Mouse (Mus musculus) kidney, embryonic 15.5 days (tissue): Measurements from ENCODE around the gene Ccnq. TPM values are rescaled to one million over a fixed set of nuclear protein-coding genes. Genes with fewer than 3 reads are reported as not detected.
A peak's percentile ranks its signal among the peaks of the same experiment; 100 is the strongest.

Experiments
- ATAC-seq: fragments of 200-750 bp; cut with Nextera tagmentation; replicated peaks from 2 replicates; pipeline ENCODE4 v1.8.0; 2017; ENCODE audit warnings: moderate TSS enrichment; ENCODE audit not compliant: low FRiP score
- H3K27ac ChIP-seq: fragments of 300-500 bp; sonication (generic); 2 replicates; pipeline ENCODE4 v1.5.1; 2015; ENCODE audit warnings: mild to moderate bottlenecking, inconsistent platforms
- H3K27me3 ChIP-seq: fragments of 300-500 bp; sonication (generic); 2 replicates; pipeline ENCODE4 v1.6.1; 2015; ENCODE audit warnings: inconsistent platforms
- H3K36me3 ChIP-seq: fragments of 300-500 bp; sonication (generic); 2 replicates; pipeline ENCODE4 v1.6.1; 2015; ENCODE audit warnings: inconsistent platforms
- H3K4me1 ChIP-seq: fragments of 300-500 bp; sonication (generic); 2 replicates; pipeline ENCODE4 v1.6.1; 2015; ENCODE audit warnings: inconsistent platforms
- H3K4me2 ChIP-seq: fragments of 300-500 bp; sonication (generic); 2 replicates; pipeline ENCODE4 v1.6.1; 2015; ENCODE audit warnings: moderate library complexity, mild to moderate bottlenecking, inconsistent platforms
- H3K4me3 ChIP-seq: fragments of 300-500 bp; sonication (generic); replicated peaks from 2 replicates; pipeline ENCODE4 v1.5.1; 2015; ENCODE audit warnings: mild to moderate bottlenecking, inconsistent platforms
- H3K9ac ChIP-seq: fragments of 300-500 bp; sonication (generic); 2 replicates; pipeline ENCODE4 v1.6.1; 2015; ENCODE audit warnings: mild to moderate bottlenecking, inconsistent platforms
- H3K9me3 ChIP-seq: fragments of 300-500 bp; sonication (generic); replicated peaks from 2 replicates; pipeline ENCODE4 v1.6.1; 2016; ENCODE audit warnings: inconsistent platforms
- WGBS: fragments of 180-500 bp; shearing (Covaris S2); methylation state at CpG from one replicate; pipeline ENCODE4 v1.1.7; 2015; ENCODE audit warnings: mixed read lengths; 5-methylcytosine and 5-hydroxymethylcytosine counted together
- microRNA-seq: library from miRNA; unstranded; fragments of <30 nt; microRNA quantifications from one replicate; pipeline ENCODE4, GENCODE M21; 2016
- polyA plus RNA-seq: library from polyadenylated mRNA; unstranded; fragments of >200 nt; fragmentation: Nextera tagmentation; extraction: Ambion mirVana; gene quantifications from 2 replicates; pipeline ENCODE4 v1.2.1, GENCODE M21; 2015

The Ccnq gene
- polyA plus RNA-seq, 1 experiment from 2014 or later, result 41.8 TPM

GRCm38 (mm10) chr11:78726366-78726765 lies 25.2 kb downstream of the Ccnq start:
- Histone ChIP-seq H3K36me3 (no peaks in the 10 kb centered on the region), H3K27ac (no peak overlapping the region), H3K27me3 (no peaks in the 10 kb centered on the region), H3K9ac (no peak overlapping the region), H3K4me1 (no peaks in the 10 kb centered on the region), H3K4me3 (no peak overlapping the region), H3K9me3 (no peaks in the 10 kb centered on the region), H3K4me2 (no peak overlapping the region)
- WGBS, result 77% methylated on average over 3 of the region's 3 CpGs
- no peak for ATAC-seq

GRCm38 (mm10) chr11:78724792-78725191 lies 26.7 kb downstream of the Ccnq start:
- 54% methylated on average over 1 of the region's 1 CpGs for WGBS
- H3K9me3 ChIP-seq, result no peaks in the 10 kb centered on the region
- no peak overlapping the region for H3K27ac ChIP-seq
- H3K9ac ChIP-seq, result no peak overlapping the region
- no peaks in the 10 kb centered on the region for H3K4me1 ChIP-seq
- no peak overlapping the region for H3K4me3 ChIP-seq
- no peaks in the 10 kb centered on the region for H3K27me3 ChIP-seq
- no peak for ATAC-seq
- no peak overlapping the region for H3K4me2 ChIP-seq
- H3K36me3 ChIP-seq, result no peaks in the 10 kb centered on the region

GRCm38 (mm10) chr11:78721419-78721818 lies 30.1 kb downstream of the Ccnq start:
- H3K4me3 ChIP-seq, result no peak overlapping the region
- H3K9ac ChIP-seq, result no peak overlapping the region
- H3K36me3 ChIP-seq, result no peaks in the 10 kb centered on the region
- H3K9me3 ChIP-seq, result no peaks in the 10 kb centered on the region
- no peak overlapping the region for H3K4me2 ChIP-seq
- no peak for ATAC-seq
- no peak overlapping the region for H3K27ac ChIP-seq
- H3K4me1 ChIP-seq, result no peaks in the 10 kb centered on the region
- H3K27me3 ChIP-seq, result no peaks in the 10 kb centered on the region
- 82% methylated on average over 2 of the region's 2 CpGs for WGBS

GRCm38 (mm10) chr11:78717655-78718054 lies 33.9 kb downstream of the Ccnq start:
- no peak for ATAC-seq
- H3K27ac ChIP-seq, result no peak overlapping the region
- H3K4me1 ChIP-seq, result no peaks in the 10 kb centered on the region
- H3K4me3 ChIP-seq, result no peak overlapping the region
- H3K27me3 ChIP-seq, result no peaks in the 10 kb centered on the region
- no peaks in the 10 kb centered on the region for H3K9me3 ChIP-seq
- H3K9ac ChIP-seq, result no peak overlapping the region
- no peaks in the 10 kb centered on the region for H3K36me3 ChIP-seq
- no peak overlapping the region for H3K4me2 ChIP-seq
- WGBS, result 58% methylated on average over 4 of the region's 4 CpGs

GRCm38 (mm10) chr11:78708642-78709041 lies 42.9 kb downstream of the Ccnq start:
- Histone ChIP-seq H3K27ac (no peak overlapping the region), H3K9me3 (no peaks in the 10 kb centered on the region), H3K4me3 (no peak overlapping the region), H3K27me3 (no peaks in the 10 kb centered on the region), H3K9ac (no peak overlapping the region), H3K4me1 (no peaks in the 10 kb centered on the region), H3K36me3 (no peaks in the 10 kb centered on the region), H3K4me2 (no peak overlapping the region)
- ATAC-seq, result no peak
- 75% methylated on average over 2 of the region's 2 CpGs for WGBS

DNA sequence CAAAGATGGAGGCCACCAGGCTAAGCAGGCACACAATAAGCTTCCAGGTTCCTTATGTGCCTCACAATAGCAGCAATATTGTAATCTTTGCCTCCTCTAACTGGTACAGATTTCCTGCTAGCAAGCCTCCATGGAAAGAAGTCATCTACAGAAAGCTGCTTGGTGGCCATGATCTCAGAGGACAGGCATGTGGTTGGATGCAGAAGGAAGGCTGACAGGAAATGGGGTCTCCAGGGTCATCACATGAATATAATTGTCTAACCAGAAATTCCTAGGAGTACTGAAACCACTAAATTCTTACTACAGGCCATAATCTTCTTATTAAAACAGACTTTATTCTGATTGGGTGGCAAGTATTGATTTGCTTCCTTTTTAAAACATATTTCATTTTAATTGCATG lies 45.5 kb downstream of the Ccnq start:
- peaks cover 6% of the 10 kb centered on the region; the same call in 1 of the 2 replicates for H3K4me1 ChIP-seq
- H3K27me3 ChIP-seq, result no peaks in the 10 kb centered on the region
- ATAC-seq, result no peak
- H3K36me3 ChIP-seq, result no peaks in the 10 kb centered on the region
- H3K9ac ChIP-seq, result no peak overlapping the region
- no peaks in the 10 kb centered on the region for H3K9me3 ChIP-seq
- no peak overlapping the region for H3K4me2 ChIP-seq
- no peak overlapping the region for H3K4me3 ChIP-seq
- H3K27ac ChIP-seq, result 0 out of 2 replicates have a peak overlapping the region, but pooled peaks have one; percentile 22

DNA sequence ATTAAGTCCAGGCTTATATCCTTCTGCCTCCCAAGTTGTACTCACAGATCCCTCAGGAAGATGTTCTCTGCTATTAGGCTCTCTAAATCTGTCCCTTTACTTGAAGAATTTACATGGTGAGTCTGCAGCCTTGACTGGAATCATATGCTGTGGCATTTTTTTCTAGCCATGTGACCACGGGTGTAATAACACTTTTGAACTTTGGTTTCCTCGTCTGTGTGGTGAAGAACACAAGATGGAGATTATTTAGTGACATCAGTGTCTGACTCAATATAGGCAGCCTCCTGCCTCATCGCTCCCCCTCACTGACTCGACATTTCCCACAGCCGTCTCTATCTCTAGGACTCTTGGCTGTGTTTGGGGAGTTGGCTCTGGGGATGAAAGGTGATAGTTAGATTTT lies 48.4 kb downstream of the Ccnq start:
- 68% methylated on average over 5 of the region's 5 CpGs for WGBS
- H3K36me3 ChIP-seq, result no peaks in the 10 kb centered on the region

GRCm38 (mm10) chr11:78702319-78702718 lies 49.2 kb downstream of the Ccnq start:
- H3K9ac ChIP-seq, result no peak overlapping the region
- 0 out of 2 replicates have a peak overlapping the region, but pooled peaks have one; percentile 13 for H3K27ac ChIP-seq
- 64% methylated on average over 3 of the region's 3 CpGs for WGBS
- no peaks in the 10 kb centered on the region for H3K27me3 ChIP-seq
- H3K4me3 ChIP-seq, result no peak overlapping the region
- H3K36me3 ChIP-seq, result no peaks in the 10 kb centered on the region
- ATAC-seq, result no peak
- peaks cover 6% of the 10 kb centered on the region; the same call in 1 of the 2 replicates for H3K4me1 ChIP-seq
- H3K9me3 ChIP-seq, result no peaks in the 10 kb centered on the region
- no peak overlapping the region for H3K4me2 ChIP-seq

More for the DNA sequence above, 48.4 kb downstream of the Ccnq start:
- Histone ChIP-seq H3K9me3 (no peaks in the 10 kb centered on the region), H3K4me1 (peaks cover 6% of the 10 kb centered on the region; the same call in 1 of the 2 replicates), H3K27me3 (no peaks in the 10 kb centered on the region), H3K4me3 (no peak overlapping the region), H3K27ac (0 out of 2 replicates have a peak overlapping the region, but pooled peaks have one; percentile 13), H3K9ac (no peak overlapping the region), H3K4me2 (no peak overlapping the region)
- ATAC-seq, result no peak

Small RNA genes lying within 50 kb of the gene (microRNA-seq; reads per million reads assigned to microRNA genes)
- gene Gm23840, result not detected

Other genes with a start within 250 kb of the Ccnq start
- gene Sebox, start 248.3 kb downstream of the Ccnq start, polyA plus RNA-seq, result not detected in 2 replicates
- 56.7 and 57.1 TPM in 2 replicates for gene Tmem199, start 239.6 kb downstream of the Ccnq start, polyA plus RNA-seq
- gene Poldip2, start 239.5 kb downstream of the Ccnq start, polyA plus RNA-seq, result 169 and 171 TPM in 2 replicates
- gene Tnfaip1, start 215.4 kb downstream of the Ccnq start, polyA plus RNA-seq, result 81.8 and 88.2 TPM in 2 replicates
- 134 and 145 TPM in 2 replicates for gene Ift20, start 215.4 kb downstream of the Ccnq start, polyA plus RNA-seq
- gene Tmem97, start 201.0 kb downstream of the Ccnq start, polyA plus RNA-seq, result 80.4 and 82.3 TPM in 2 replicates
- gene Nlk, start 54.4 kb downstream of the Ccnq start, polyA plus RNA-seq, result 15.5 and 17.4 TPM in 2 replicates
- 22.5 and 25.5 TPM in 2 replicates for gene Lyrm9, start 74.9 kb upstream of the Ccnq start, polyA plus RNA-seq
- gene Nos2, start 169.1 kb upstream of the Ccnq start, polyA plus RNA-seq, result 2.0 and 2.6 TPM in 2 replicates
- gene Lgals9, start 233.2 kb upstream of the Ccnq start, polyA plus RNA-seq, result 40.5 and 49.9 TPM in 2 replicates